Mouse (Mus musculus): ENCODE measurements around the gene Dner.

DNA sequence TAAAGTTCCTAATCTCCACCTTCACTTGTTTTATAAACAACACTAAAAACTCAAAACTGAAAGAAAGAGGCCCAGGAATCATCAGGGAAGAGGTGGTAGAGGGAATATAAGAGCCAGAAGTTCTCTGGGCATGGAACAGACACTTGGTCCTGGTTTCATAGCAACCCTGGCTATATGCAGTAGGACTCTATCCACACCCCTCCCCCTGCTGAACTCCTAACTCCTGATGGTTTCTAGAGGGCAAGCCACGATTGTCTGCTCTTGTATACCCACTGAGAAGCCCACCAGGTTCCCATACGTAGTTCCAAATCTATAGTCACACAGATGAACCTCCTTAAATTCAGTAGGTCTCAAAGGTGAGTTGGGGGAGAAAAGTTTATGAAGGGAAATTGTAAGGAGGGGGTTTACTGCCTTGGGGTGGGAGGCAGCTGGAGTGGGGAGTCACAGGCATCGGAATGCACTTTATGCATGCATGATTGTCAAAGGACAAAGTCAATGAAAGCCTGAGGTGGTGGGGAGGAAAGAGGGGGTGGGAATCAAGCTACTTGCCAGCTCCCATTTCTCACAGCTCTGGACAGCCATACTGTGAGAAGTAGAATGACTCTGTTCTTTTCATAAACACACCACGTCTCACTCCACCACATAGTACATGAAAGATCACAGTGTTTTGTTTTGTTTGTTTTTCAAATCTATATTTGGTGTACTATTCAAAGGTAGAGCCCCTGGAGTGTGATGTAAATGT, 31.5 kb downstream of the Dner start:
- TF ChIP-seq CTCF (IDR thresholded peaks at IDR 0.05) (no peak), POLR2A (IDR thresholded peaks at IDR 0.05; ENCODE audit: insufficient read depth, low read depth, low read length) (no peak)
